Mouse (Mus musculus) neural tube, embryonic 11.5 days (tissue): Measurements from ENCODE around the gene Ppp6r2. TPM values are rescaled to one million over a fixed set of nuclear protein-coding genes. Genes with fewer than 3 reads are reported as not detected.

Experiments used
- ATAC-seq: fragments of 200-750 bp; cut with Nextera tagmentation; 2 replicates; pipeline ENCODE4 v1.8.0; 2017; ENCODE audit warnings: moderate number of reproducible peaks, mild to moderate bottlenecking, moderate TSS enrichment, moderate library complexity; ENCODE audit not compliant: insufficient read depth, low FRiP score, low TSS enrichment
- DNase-seq: peaks from one replicate; pipeline ENCODE4 v3.0.0-alpha.2; 2015; ENCODE audit warnings: low spot score
- H3K27ac ChIP-seq: fragments of 300-500 bp; sonication (generic); 2 replicates; pipeline ENCODE4 v1.5.1; 2014; ENCODE audit warnings: low read depth, mild to moderate bottlenecking, low read length
- H3K27me3 ChIP-seq: fragments of 300-500 bp; sonication (generic); 2 replicates; pipeline ENCODE4 v1.6.1; 2014; ENCODE audit warnings: mild to moderate bottlenecking, low read length, mixed read lengths; ENCODE audit not compliant: control insufficient read depth, insufficient read depth
- H3K36me3 ChIP-seq: fragments of 300-500 bp; sonication (generic); 2 replicates; pipeline ENCODE4 v1.6.1; 2014; ENCODE audit warnings: mild to moderate bottlenecking, low read length, moderate library complexity, mixed read lengths; ENCODE audit not compliant: control insufficient read depth, insufficient read depth
- H3K4me1 ChIP-seq: fragments of 300-500 bp; sonication (generic); 2 replicates; pipeline ENCODE4 v1.6.1; 2014; ENCODE audit warnings: low read length, mixed read lengths; ENCODE audit not compliant: control insufficient read depth, insufficient read depth
- H3K4me2 ChIP-seq: fragments of 300-500 bp; sonication (generic); 2 replicates; pipeline ENCODE4 v1.6.1; 2014; ENCODE audit warnings: low read depth, mild to moderate bottlenecking, moderate library complexity
- H3K4me3 ChIP-seq: fragments of 300-500 bp; sonication (generic); 2 replicates; pipeline ENCODE4 v1.5.1; 2014; ENCODE audit warnings: low read depth, low read length
- H3K9ac ChIP-seq: fragments of 300-500 bp; sonication (generic); 2 replicates; pipeline ENCODE4 v1.6.1; 2014; ENCODE audit warnings: mild to moderate bottlenecking, low read length
- H3K9me3 ChIP-seq: fragments of 300-500 bp; sonication (generic); 2 replicates; pipeline ENCODE4 v1.6.1; 2016; ENCODE audit warnings: low read length; ENCODE audit not compliant: control insufficient read depth
- WGBS: fragments of 180-500 bp; shearing (Covaris S2); extraction: QIAGEN DNeasy Blood & Tissue Kit; methylation state at CpG from one replicate; pipeline ENCODE4 v1.1.7; 2014; 5-methylcytosine and 5-hydroxymethylcytosine counted together
- microRNA-seq: library from miRNA; unstranded; fragments of <30 nt; microRNA quantifications from one replicate; pipeline ENCODE4, GENCODE M21; 2016
- polyA plus RNA-seq: library from polyadenylated mRNA; unstranded; fragments of >200 nt; fragmentation: Nextera tagmentation; extraction: Ambion mirVana; gene quantifications from 2 replicates; pipeline ENCODE4 v1.2.1, GENCODE M21; 2014

Ppp6r2 gene
- polyA plus RNA-seq, 1 experiment from 2014 or later, result 47.1 TPM

- H3K36me3 ChIP-seq, result no peaks in the 10 kb centered on the region
- no peaks in the 10 kb centered on the region for H3K27me3 ChIP-seq
- no peak for ATAC-seq
- no peak overlapping the region for H3K4me3 ChIP-seq
- H3K27ac ChIP-seq, result no peak overlapping the region
- no peaks in the 10 kb centered on the region for H3K9me3 ChIP-seq
- no peak for DNase-seq
- H3K9ac ChIP-seq, result no peak overlapping the region
- no peak overlapping the region for H3K4me2 ChIP-seq
- H3K4me1 ChIP-seq, result no peaks in the 10 kb centered on the region
- WGBS, result 88% methylated on average over 14 of the region's 14 CpGs
Measured at GRCm38 (mm10) chr15:89336422-89336821, 125.1 kb downstream of the Ppp6r2 start.

Small RNA genes lying within 50 kb of the gene (microRNA-seq; reads per million reads assigned to microRNA genes)
- 1.8 reads per million for gene Mir6958
- not detected for gene Mir6959
- not detected for gene Mir7118

Other genes with a start within 250 kb of the Ppp6r2 start
- gene Mlc1, start 232.5 kb upstream of the Ppp6r2 start, polyA plus RNA-seq, result 0.85 and 1.4 TPM in 2 replicates
- gene Mov10l1, start 228.6 kb upstream of the Ppp6r2 start, polyA plus RNA-seq, result not detected in 2 replicates
- 0.45 and 0.88 TPM in 2 replicates for gene Panx2, start 151.8 kb upstream of the Ppp6r2 start, polyA plus RNA-seq
- 48.7 and 53.3 TPM in 2 replicates for gene Trabd, start 136.4 kb upstream of the Ppp6r2 start, polyA plus RNA-seq
- 23.0 TPM in 2 replicates for gene Selenoo, start 122.5 kb upstream of the Ppp6r2 start, polyA plus RNA-seq
- gene Tubgcp6, start 88.4 kb upstream of the Ppp6r2 start, polyA plus RNA-seq, result 21.1 and 21.8 TPM in 2 replicates
- gene Hdac10, start 82.9 kb upstream of the Ppp6r2 start, polyA plus RNA-seq, result 13.0 and 13.7 TPM in 2 replicates
- 15.4 and 20.3 TPM in 2 replicates for gene Mapk12, start 70.8 kb upstream of the Ppp6r2 start, polyA plus RNA-seq
- 33.1 and 37.4 TPM in 2 replicates for gene Mapk11, start 61.9 kb upstream of the Ppp6r2 start, polyA plus RNA-seq
- gene Plxnb2, start 30.8 kb upstream of the Ppp6r2 start, polyA plus RNA-seq, result 112 and 117 TPM in 2 replicates
- 30.5 and 33.6 TPM in 2 replicates for gene Dennd6b, start 15.1 kb upstream of the Ppp6r2 start, polyA plus RNA-seq
- gene Sbf1, start 103.8 kb downstream of the Ppp6r2 start, polyA plus RNA-seq, result 75.7 and 90.7 TPM in 2 replicates
- 0.17 TPM in 1 of 2 replicates, not detected in the other for gene Adm2, start 111.2 kb downstream of the Ppp6r2 start, polyA plus RNA-seq
- not detected in 2 replicates for gene Miox, start 122.8 kb downstream of the Ppp6r2 start, polyA plus RNA-seq
- 31.8 and 35.8 TPM in 2 replicates for gene Lmf2, start 144.1 kb downstream of the Ppp6r2 start, polyA plus RNA-seq
- gene Ncaph2, start 144.2 kb downstream of the Ppp6r2 start, polyA plus RNA-seq, result 154 and 158 TPM in 2 replicates
- 6.0 and 8.8 TPM in 2 replicates for gene Sco2, start 162.3 kb downstream of the Ppp6r2 start, polyA plus RNA-seq
- 1.6 and 2.0 TPM in 2 replicates for gene Tymp, start 165.5 kb downstream of the Ppp6r2 start, polyA plus RNA-seq
- gene Odf3b, start 167.7 kb downstream of the Ppp6r2 start, polyA plus RNA-seq, result 0.39 and 1.0 TPM in 2 replicates
- gene Klhdc7b, start 173.4 kb downstream of the Ppp6r2 start, polyA plus RNA-seq, result not detected in 2 replicates
- gene Syce3, start 198.9 kb downstream of the Ppp6r2 start, polyA plus RNA-seq, result not detected in 2 replicates
- 1.2 TPM in 1 of 2 replicates, not detected in the other for gene Cpt1b, start 214.3 kb downstream of the Ppp6r2 start, polyA plus RNA-seq
- gene C730034F03Rik, start 218.0 kb downstream of the Ppp6r2 start, polyA plus RNA-seq, result 2.0 and 2.3 TPM in 2 replicates
- 0.26 and 0.64 TPM in 2 replicates for gene Gm44502, start 218.1 kb downstream of the Ppp6r2 start, polyA plus RNA-seq
- gene Chkb, start 218.4 kb downstream of the Ppp6r2 start, polyA plus RNA-seq, result 58.1 and 63.8 TPM in 2 replicates
- 27.6 and 33.2 TPM in 2 replicates for gene Mapk8ip2, start 242.4 kb downstream of the Ppp6r2 start, polyA plus RNA-seq